Mouse (Mus musculus): ENCODE measurements around the gene Atp6v0b. TPM values are rescaled to one million over a fixed set of nuclear protein-coding genes. Genes with fewer than 3 reads are reported as not detected.

Gene Atp6v0b
- polyA plus RNA-seq, 1 experiment from 2014 or later = 154 TPM

DNA sequence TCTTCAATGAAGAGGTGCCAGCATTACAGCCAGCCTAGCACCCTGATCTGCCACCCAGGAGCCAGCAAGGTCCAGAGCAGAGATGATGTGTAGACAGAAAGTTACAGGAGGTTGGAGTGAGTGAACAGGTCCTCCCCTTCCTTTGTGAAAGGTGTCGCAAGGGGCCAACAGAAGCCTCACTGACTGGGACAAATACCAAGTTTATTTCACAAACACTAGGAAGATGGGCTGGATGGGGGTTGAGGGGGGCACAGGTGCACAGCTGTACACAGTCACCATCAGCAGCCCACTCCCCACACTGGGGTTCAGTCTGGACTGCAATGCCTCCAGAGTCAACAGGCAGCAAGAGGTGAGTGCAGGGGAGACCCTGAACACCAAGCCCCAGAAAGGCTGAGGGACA is 3.0 kb downstream of the Atp6v0b start:
- Histone ChIP-seq H3K27me3 (ENCODE audit: control insufficient read depth, insufficient read depth, low read length) (no peaks in the 10 kb centered on the region), H3K4me1 (ENCODE audit: control insufficient read depth, insufficient read depth, low read length) (no peaks in the 10 kb centered on the region), H3K9me3 (replicated peaks; ENCODE audit: control insufficient read depth, low read length) (no peaks in the 10 kb centered on the region), H3K4me3 (ENCODE audit: low read depth, low read length) (no peak overlapping the region), H3K9ac (replicated peaks; ENCODE audit: low read length) (no peak overlapping the region; the same call in 1 of the 2 replicates), H3K27ac (replicated peaks; ENCODE audit: low read depth, low read length) (no peak overlapping the region), H3K36me3 (replicated peaks; ENCODE audit: control insufficient read depth, insufficient read depth, low read depth, low read length) (peaks cover 2% of the 10 kb centered on the region), H3K4me2 (ENCODE audit: low read depth, low read length) (no peak overlapping the region)
- DNase-seq (ENCODE audit: low spot score) = no peak
- WGBS = 100% methylated on average over 1 of the region's 1 CpGs
- no peak for ATAC-seq (replicated peaks; ENCODE audit: insufficient number of reproducible peaks, low FRiP score, low TSS enrichment, low read depth)

DNA sequence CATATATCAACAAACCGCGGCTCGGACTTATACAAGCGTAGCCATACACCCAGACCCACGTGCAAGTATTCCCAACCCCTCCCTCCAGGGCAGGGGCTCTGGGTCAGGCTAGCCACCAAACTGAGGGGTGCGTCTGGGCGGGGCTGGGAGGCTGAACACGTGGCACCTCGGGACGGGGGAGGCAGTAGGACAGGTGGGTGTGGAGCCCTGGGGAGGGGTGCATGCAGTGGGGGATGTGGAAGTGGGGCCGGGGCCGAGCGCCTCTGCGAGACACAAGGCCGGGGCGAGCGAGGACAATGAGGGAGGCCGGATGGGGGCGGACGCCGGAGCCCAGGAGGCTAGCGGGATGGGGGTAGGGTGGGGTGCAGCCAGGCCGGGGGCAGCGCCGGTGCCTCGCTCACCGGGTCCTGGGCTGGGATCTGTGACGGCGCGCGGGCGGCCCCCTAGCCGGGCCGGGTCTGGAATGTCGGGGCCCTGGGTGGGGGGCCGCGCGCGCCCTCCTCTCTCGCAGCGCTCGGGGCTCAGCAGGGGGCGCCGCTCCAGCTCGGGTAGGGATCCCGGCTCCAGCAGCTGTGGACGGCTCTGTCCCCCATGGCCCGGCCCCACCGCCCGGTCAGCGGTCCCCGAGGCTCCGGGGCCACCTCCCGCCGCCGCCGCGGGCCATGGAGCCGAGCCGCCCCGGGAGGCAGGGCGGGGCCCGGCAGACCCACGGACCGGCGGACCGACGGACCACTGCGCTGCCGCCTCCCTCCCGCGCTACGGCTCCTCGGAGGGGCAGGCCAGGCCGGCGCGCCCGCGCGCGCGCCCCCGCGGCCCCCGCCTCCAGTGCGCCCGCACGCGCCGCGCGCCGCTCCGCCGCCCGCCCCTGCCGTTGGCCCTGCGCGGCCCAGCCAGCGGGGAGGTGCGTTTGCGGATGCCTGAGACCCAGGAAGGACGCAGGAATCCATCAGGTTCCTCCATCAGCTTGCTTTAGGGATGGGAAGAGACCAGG is 4.1 kb downstream of the Atp6v0b start, which contains the start of gene B4galt2:
TSS of gene B4galt2 (minus strand) at position 787 of the 991 bp plus-strand sequence.
- Histone ChIP-seq H3K9me3 (replicated peaks; ENCODE audit: control insufficient read depth, low read length) (no peaks in the 10 kb centered on the region), H3K27ac (replicated peaks; ENCODE audit: low read depth, low read length) (no peak within 1 kb of the TSS; the same call in 1 of the 2 replicates), H3K4me1 (ENCODE audit: control insufficient read depth, insufficient read depth, low read length) (no peaks in the 10 kb centered on the region), H3K4me3 (ENCODE audit: low read depth, low read length) (peak within 1 kb of the TSS; percentile 73), H3K4me2 (ENCODE audit: low read depth, low read length) (peak within 1 kb of the TSS; percentile 79), H3K27me3 (ENCODE audit: control insufficient read depth, insufficient read depth, low read length) (no peaks in the 10 kb centered on the region), H3K9ac (replicated peaks; ENCODE audit: low read length) (peak within 1 kb of the TSS; percentile 91), H3K36me3 (replicated peaks; ENCODE audit: control insufficient read depth, insufficient read depth, low read depth, low read length) (peaks cover 2% of the 10 kb centered on the region)
- DNase-seq (ENCODE audit: low spot score) (peak; percentile 81), ATAC-seq (replicated peaks; ENCODE audit: insufficient number of reproducible peaks, low FRiP score, low TSS enrichment, low read depth) (peak; percentile 30)
- under 1% methylated on average over 96 of the region's 103 CpGs for WGBS

GRCm38 (mm10) chr4:117878703-117879102 is 8.4 kb downstream of the Atp6v0b start:
- H3K27ac ChIP-seq (replicated peaks; ENCODE audit: low read depth, low read length) = no peak overlapping the region
- DNase-seq (ENCODE audit: low spot score) = no peak
- H3K4me1 ChIP-seq (ENCODE audit: control insufficient read depth, insufficient read depth, low read length) = no peaks in the 10 kb centered on the region
- WGBS = 81% methylated on average over 5 of the region's 5 CpGs
- H3K27me3 ChIP-seq (ENCODE audit: control insufficient read depth, insufficient read depth, low read length) = no peaks in the 10 kb centered on the region
- peaks cover 2% of the 10 kb centered on the region for H3K36me3 ChIP-seq (replicated peaks; ENCODE audit: control insufficient read depth, insufficient read depth, low read depth, low read length)
- H3K9ac ChIP-seq (replicated peaks; ENCODE audit: low read length) = no peak overlapping the region
- no peak overlapping the region for H3K4me2 ChIP-seq (ENCODE audit: low read depth, low read length)
- no peak for ATAC-seq (replicated peaks; ENCODE audit: insufficient number of reproducible peaks, low FRiP score, low TSS enrichment, low read depth)
- H3K4me3 ChIP-seq (ENCODE audit: low read depth, low read length) = no peak overlapping the region
- H3K9me3 ChIP-seq (replicated peaks; ENCODE audit: control insufficient read depth, low read length) = no peaks in the 10 kb centered on the region

GRCm38 (mm10) chr4:117878301-117878700 is 8.8 kb downstream of the Atp6v0b start:
- ATAC-seq (replicated peaks; ENCODE audit: insufficient number of reproducible peaks, low FRiP score, low TSS enrichment, low read depth) (no peak), DNase-seq (ENCODE audit: low spot score) (no peak)
- Histone ChIP-seq H3K27me3 (ENCODE audit: control insufficient read depth, insufficient read depth, low read length) (no peaks in the 10 kb centered on the region), H3K9ac (replicated peaks; ENCODE audit: low read length) (no peak overlapping the region), H3K4me1 (ENCODE audit: control insufficient read depth, insufficient read depth, low read length) (no peaks in the 10 kb centered on the region), H3K9me3 (replicated peaks; ENCODE audit: control insufficient read depth, low read length) (no peaks in the 10 kb centered on the region), H3K4me3 (ENCODE audit: low read depth, low read length) (no peak overlapping the region), H3K36me3 (replicated peaks; ENCODE audit: control insufficient read depth, insufficient read depth, low read depth, low read length) (peaks cover 2% of the 10 kb centered on the region), H3K4me2 (ENCODE audit: low read depth, low read length) (no peak overlapping the region), H3K27ac (replicated peaks; ENCODE audit: low read depth, low read length) (no peak overlapping the region)
- 91% methylated on average over 10 of the region's 10 CpGs for WGBS

- 90% methylated on average over 9 of the region's 9 CpGs for WGBS
- no peaks in the 10 kb centered on the region; the same call in 1 of the 2 replicates for H3K36me3 ChIP-seq (replicated peaks; ENCODE audit: control insufficient read depth, insufficient read depth, low read depth, low read length)
- no peak for ATAC-seq (replicated peaks; ENCODE audit: insufficient number of reproducible peaks, low FRiP score, low TSS enrichment, low read depth)
Observed at GRCm38 (mm10) chr4:117873615-117874014, 13.5 kb downstream of the Atp6v0b start.

DNA sequence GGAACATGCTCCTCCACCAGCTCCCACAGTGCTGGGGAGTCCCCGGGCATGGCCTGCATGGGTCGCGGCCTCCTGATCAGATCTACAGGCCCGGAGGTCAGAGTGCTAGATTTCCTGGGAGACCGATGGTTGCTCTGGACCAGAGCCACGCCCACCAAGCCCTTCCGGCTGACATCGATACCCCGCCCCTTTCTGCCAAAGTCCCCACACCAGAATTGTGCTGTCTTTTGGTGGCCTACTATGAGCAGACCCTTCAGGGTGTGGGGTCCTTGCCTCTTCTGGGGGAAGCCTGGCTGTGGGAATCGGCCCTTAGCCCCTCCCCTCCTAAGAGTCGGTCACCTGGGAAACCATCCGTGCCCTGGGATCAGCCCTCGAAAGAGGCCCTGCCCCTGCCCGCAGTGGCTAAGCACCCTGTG is 14.7 kb downstream of the Atp6v0b start, which contains the start of gene Ccdc24:
TSS of gene Ccdc24 (minus strand) at position 87 of the 416 bp plus-strand sequence.
- DNase-seq (ENCODE audit: low spot score) (peak; percentile 36), ATAC-seq (replicated peaks; ENCODE audit: insufficient number of reproducible peaks, low FRiP score, low TSS enrichment, low read depth) (no peak; the same call in 1 of the 2 replicates)
- Histone ChIP-seq H3K4me3 (ENCODE audit: low read depth, low read length) (no peak within 1 kb of the TSS), H3K4me1 (ENCODE audit: control insufficient read depth, insufficient read depth, low read length) (no peaks in the 10 kb centered on the region), H3K9ac (replicated peaks; ENCODE audit: low read length) (no peak within 1 kb of the TSS), H3K27ac (replicated peaks; ENCODE audit: low read depth, low read length) (no peak within 1 kb of the TSS), H3K4me2 (ENCODE audit: low read depth, low read length) (peak within 1 kb of the TSS; percentile 40; the same call in 1 of the 2 replicates), H3K9me3 (replicated peaks; ENCODE audit: control insufficient read depth, low read length) (no peaks in the 10 kb centered on the region), H3K36me3 (replicated peaks; ENCODE audit: control insufficient read depth, insufficient read depth, low read depth, low read length) (no peaks in the 10 kb centered on the region; the same call in 1 of the 2 replicates), H3K27me3 (ENCODE audit: control insufficient read depth, insufficient read depth, low read length) (no peaks in the 10 kb centered on the region)
- WGBS = 7% methylated on average over 14 of the region's 14 CpGs

More at GRCm38 (mm10) chr4:117873615-117874014, 13.5 kb downstream of the Atp6v0b start:
- H3K27ac ChIP-seq (replicated peaks; ENCODE audit: low read depth, low read length) = no peak overlapping the region
- no peaks in the 10 kb centered on the region for H3K27me3 ChIP-seq (ENCODE audit: control insufficient read depth, insufficient read depth, low read length)
- H3K9me3 ChIP-seq (replicated peaks; ENCODE audit: control insufficient read depth, low read length) = no peaks in the 10 kb centered on the region
- no peak overlapping the region for H3K4me3 ChIP-seq (ENCODE audit: low read depth, low read length)
- no peak overlapping the region for H3K9ac ChIP-seq (replicated peaks; ENCODE audit: low read length)
- no peak for DNase-seq (ENCODE audit: low spot score)
- H3K4me1 ChIP-seq (ENCODE audit: control insufficient read depth, insufficient read depth, low read length) = no peaks in the 10 kb centered on the region
- no peak overlapping the region for H3K4me2 ChIP-seq (ENCODE audit: low read depth, low read length)

GRCm38 (mm10) chr4:117871787-117872186 is 15.3 kb downstream of the Atp6v0b start:
- Histone ChIP-seq H3K36me3 (replicated peaks; ENCODE audit: control insufficient read depth, insufficient read depth, low read depth, low read length) (no peaks in the 10 kb centered on the region), H3K27me3 (ENCODE audit: control insufficient read depth, insufficient read depth, low read length) (no peaks in the 10 kb centered on the region), H3K9ac (replicated peaks; ENCODE audit: low read length) (no peak overlapping the region), H3K4me3 (ENCODE audit: low read depth, low read length) (no peak overlapping the region), H3K4me2 (ENCODE audit: low read depth, low read length) (no peak overlapping the region), H3K27ac (replicated peaks; ENCODE audit: low read depth, low read length) (no peak overlapping the region), H3K9me3 (replicated peaks; ENCODE audit: control insufficient read depth, low read length) (no peaks in the 10 kb centered on the region), H3K4me1 (ENCODE audit: control insufficient read depth, insufficient read depth, low read length) (no peaks in the 10 kb centered on the region)
- ATAC-seq (replicated peaks; ENCODE audit: insufficient number of reproducible peaks, low FRiP score, low TSS enrichment, low read depth) (no peak), DNase-seq (ENCODE audit: low spot score) (no peak)
- WGBS = 47% methylated on average over 7 of the region's 7 CpGs

- H3K9ac ChIP-seq (replicated peaks; ENCODE audit: low read length) = no peak overlapping the region
- H3K27ac ChIP-seq (replicated peaks; ENCODE audit: low read depth, low read length) = no peak overlapping the region
- no peaks in the 10 kb centered on the region for H3K36me3 ChIP-seq (replicated peaks; ENCODE audit: control insufficient read depth, insufficient read depth, low read depth, low read length)
- peaks cover 3% of the 10 kb centered on the region; the same call in 1 of the 2 replicates for H3K4me1 ChIP-seq (ENCODE audit: control insufficient read depth, insufficient read depth, low read length)
- H3K4me3 ChIP-seq (ENCODE audit: low read depth, low read length) = no peak overlapping the region
- H3K4me2 ChIP-seq (ENCODE audit: low read depth, low read length) = no peak overlapping the region
- WGBS = 64% methylated on average over 1 of the region's 1 CpGs
- no peaks in the 10 kb centered on the region for H3K27me3 ChIP-seq (ENCODE audit: control insufficient read depth, insufficient read depth, low read length)
- no peaks in the 10 kb centered on the region for H3K9me3 ChIP-seq (replicated peaks; ENCODE audit: control insufficient read depth, low read length)
- ATAC-seq (replicated peaks; ENCODE audit: insufficient number of reproducible peaks, low FRiP score, low TSS enrichment, low read depth) = no peak
- DNase-seq (ENCODE audit: low spot score) = no peak
Observed at GRCm38 (mm10) chr4:117870437-117870836, 16.7 kb downstream of the Atp6v0b start.
